Mouse (Mus musculus) cortical plate, adult 2 months (tissue): ENCODE data around the gene Amy2a5.
"Not testable (repeated sequence)": the region's sequence is repeated elsewhere in the genome, so short reads cannot be mapped to it uniquely, and the experiment has no call there.

ENCODE experiments used
- CTCF ChIP-seq: fragments of 200-500 bp; IDR thresholded peaks from 2 replicates; pipeline ENCODE4 v1.5.1; 2011; ENCODE audit warnings: mild to moderate bottlenecking, control low read depth, low read length; ENCODE audit not compliant: insufficient read depth; ENCODE audit errors: extremely low read depth
- POLR2A ChIP-seq: fragments of 200-500 bp; IDR thresholded peaks from 2 replicates; pipeline ENCODE4 v1.6.1; 2011; ENCODE audit warnings: mild to moderate bottlenecking, low read length, control low read depth; ENCODE audit not compliant: insufficient read depth; ENCODE audit errors: extremely low read depth

DNA sequence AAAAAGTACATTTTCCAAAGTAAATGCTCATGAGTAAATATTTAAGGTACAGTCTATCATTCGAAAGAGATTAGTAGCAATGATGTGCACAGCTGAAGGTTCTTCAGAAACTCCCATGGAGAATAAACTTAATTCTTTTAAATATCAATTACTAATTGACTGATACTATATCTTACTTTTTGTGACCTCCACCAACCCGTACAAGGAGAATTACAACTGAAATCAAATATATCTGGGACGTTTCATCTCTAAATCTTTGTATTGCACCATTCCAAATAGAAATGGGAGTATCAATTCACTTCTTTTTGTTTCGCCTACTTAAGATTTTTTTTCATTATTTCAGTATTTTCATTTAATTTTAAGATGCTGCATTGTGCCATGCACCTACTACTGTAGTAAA, 32.7 kb upstream of the Amy2a5 start, which contains the start of gene Amy2a4:
- not testable (repeated sequence) for TF ChIP-seq CTCF, POLR2A
